Mouse (Mus musculus): ENCODE results near the gene Slc7a12. TPM values are rescaled to one million over a fixed set of nuclear protein-coding genes. Genes with fewer than 3 reads are reported as not detected.

The Slc7a12 gene
- total RNA-seq (2021): not detected
- long read RNA-seq, experiment 1: 0 reads
- long read RNA-seq, experiment 2: 0 reads

DNA sequence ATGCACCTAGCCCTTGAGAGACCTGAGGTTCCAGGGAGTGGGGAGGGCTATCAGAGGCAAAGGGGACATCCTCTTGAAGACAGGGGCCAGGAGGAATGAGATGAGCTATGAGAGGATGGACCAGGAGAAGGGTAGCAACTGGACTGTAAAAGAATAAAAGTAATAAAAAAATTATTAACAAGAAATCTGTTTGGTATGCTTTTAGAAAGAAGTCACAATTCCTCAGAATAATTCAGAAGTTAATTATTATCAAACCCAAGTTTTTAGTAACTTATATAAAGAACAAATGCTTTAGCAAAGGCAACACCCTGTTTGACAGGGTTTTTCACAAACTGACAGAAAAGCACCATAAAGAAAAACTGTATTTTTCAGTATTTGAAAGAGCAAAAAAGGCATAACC, at the start of gene Slc7a12:
Gene Slc7a12 (plus strand): TSS at position 301 of the 400 bp plus-strand sequence.
- no peak for DNase-seq (ENCODE audit: low spot score)

DNA sequence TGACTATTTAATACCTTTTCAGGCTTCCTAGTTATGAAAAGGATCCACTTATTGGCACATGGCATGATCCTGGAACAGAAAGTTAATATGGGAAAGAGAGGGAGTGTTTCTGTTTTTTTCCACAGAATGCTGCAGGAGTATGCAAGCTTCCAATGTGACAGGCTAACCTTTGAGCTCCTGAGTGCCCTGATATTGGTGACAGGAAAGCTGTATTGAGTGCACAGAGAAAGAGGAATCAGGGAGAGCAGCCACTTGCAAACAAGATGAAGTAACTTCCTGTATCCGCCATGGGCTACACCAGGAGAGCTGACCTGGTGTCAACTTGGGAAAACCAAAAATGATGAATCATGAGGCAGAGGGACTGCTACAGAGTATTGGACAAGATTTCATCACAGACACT, 48.1 kb upstream of the Slc7a12 start:
- no peak for DNase-seq (ENCODE audit: low spot score)

DNA sequence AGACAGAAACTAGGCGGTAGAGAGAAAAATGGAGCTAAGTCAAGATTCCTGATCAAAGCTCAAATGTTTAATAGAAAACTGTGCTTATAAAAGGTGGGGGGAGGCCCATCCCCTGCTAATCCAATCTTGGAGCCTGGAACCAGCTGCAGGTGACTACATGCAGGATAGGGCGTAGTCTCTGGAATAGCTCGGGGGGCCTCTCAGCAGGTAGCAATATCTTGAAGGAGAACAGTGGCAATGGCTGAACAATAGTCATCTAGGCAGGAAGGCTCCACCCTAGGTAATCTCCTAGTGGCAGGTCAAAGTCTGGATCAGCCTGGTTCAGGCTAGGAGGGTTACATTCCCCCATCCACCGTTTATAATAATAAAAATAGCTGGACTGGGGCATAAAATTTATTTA, 34.5 kb upstream of the Slc7a12 start:
- DNase-seq (ENCODE audit: low spot score): no peak

DNA sequence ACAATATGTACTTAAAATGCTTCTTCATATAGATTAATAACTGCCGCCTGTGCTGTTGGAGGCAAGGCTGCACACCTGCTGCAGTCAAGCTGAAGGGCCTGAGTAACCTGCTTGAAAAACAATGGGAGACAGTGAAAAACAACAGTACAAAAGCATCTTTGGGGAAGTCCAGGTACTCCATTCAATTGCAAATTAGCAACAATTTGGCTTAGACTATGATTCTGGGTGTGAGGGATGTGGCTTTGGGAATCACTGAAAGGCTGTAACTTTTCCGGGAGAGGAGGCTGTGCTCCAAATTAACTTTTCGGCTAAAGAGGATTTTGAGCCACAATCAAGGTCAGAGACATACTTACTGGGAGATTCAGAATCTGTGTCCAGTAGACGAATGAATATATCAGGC, 33.8 kb upstream of the Slc7a12 start:
- no peak for DNase-seq (ENCODE audit: low spot score)

Other genes with a start within 250 kb of the Slc7a12 start
- 10 to 100 TPM; 62.0 to 77.4 TPM for gene 1810022K09Rik, start 130.6 kb downstream of the Slc7a12 start, total RNA-seq (2021)
- under 1 TPM; 0.39 to 0.83 TPM for gene Car13, start 161.0 kb downstream of the Slc7a12 start, total RNA-seq (2021)